Mouse (Mus musculus) hindbrain, embryonic 14.5 days (tissue): ENCODE data around the gene Rps17. TPM values are rescaled to one million over a fixed set of nuclear protein-coding genes. Genes with fewer than 3 reads are reported as not detected.

Experiments
- ATAC-seq: fragments of 200-750 bp; cut with Nextera tagmentation; 2 replicates; pipeline ENCODE4 v1.8.0; 2017; ENCODE audit warnings: moderate number of reproducible peaks, mild to moderate bottlenecking, moderate TSS enrichment, moderate library complexity; ENCODE audit not compliant: low FRiP score
- DNase-seq: peaks from one replicate; pipeline ENCODE4 v3.0.0-alpha.2; 2015; ENCODE audit warnings: low spot score
- H3K27ac ChIP-seq: fragments of 300-500 bp; sonication (generic); 2 replicates; pipeline ENCODE4 v1.5.1; 2014; ENCODE audit warnings: mild to moderate bottlenecking, moderate library complexity
- H3K27me3 ChIP-seq: fragments of 300-500 bp; sonication (generic); 2 replicates; pipeline ENCODE4 v1.6.1; 2014; ENCODE audit warnings: mild to moderate bottlenecking, low read length, mixed read lengths; ENCODE audit not compliant: control insufficient read depth, insufficient read depth
- H3K36me3 ChIP-seq: fragments of 300-500 bp; sonication (generic); replicated peaks from 2 replicates; pipeline ENCODE4 v1.6.1; 2014; ENCODE audit not compliant: control insufficient read depth, insufficient read depth
- H3K4me1 ChIP-seq: fragments of 300-500 bp; sonication (generic); replicated peaks from 2 replicates; pipeline ENCODE4 v1.6.1; 2014; ENCODE audit warnings: antibody characterized with exemption, low read length, mixed read lengths; ENCODE audit not compliant: control insufficient read depth, insufficient read depth
- H3K4me2 ChIP-seq: fragments of 300-500 bp; sonication (generic); replicated peaks from 2 replicates; pipeline ENCODE4 v1.6.1; 2014; ENCODE audit warnings: mild to moderate bottlenecking, moderate library complexity
- H3K4me3 ChIP-seq: fragments of 300-500 bp; sonication (generic); replicated peaks from 2 replicates; pipeline ENCODE4 v1.5.1; 2014; ENCODE audit warnings: mild to moderate bottlenecking, low read length
- H3K9ac ChIP-seq: fragments of 300-500 bp; sonication (generic); 2 replicates; pipeline ENCODE4 v1.6.1; 2014
- H3K9me3 ChIP-seq: fragments of 300-500 bp; sonication (generic); 2 replicates; pipeline ENCODE4 v1.6.1; 2016; ENCODE audit warnings: low read length; ENCODE audit not compliant: control insufficient read depth
- WGBS: fragments of 180-500 bp; shearing (Covaris S2); extraction: QIAGEN DNeasy Blood & Tissue Kit; methylation state at CpG from one replicate; pipeline ENCODE4 v1.1.7; 2014; 5-methylcytosine and 5-hydroxymethylcytosine counted together
- polyA plus RNA-seq: library from polyadenylated mRNA; unstranded; fragments of >200 nt; fragmentation: Nextera tagmentation; extraction: Ambion mirVana; gene quantifications from 2 replicates; pipeline ENCODE4 v1.2.1, GENCODE M21; 2014

Rps17 gene
- polyA plus RNA-seq, 1 experiment from 2014 or later = 807 TPM

GRCm38 (mm10) chr7:81337785-81338521, 7.1 kb downstream of the Rps17 start:
- H3K4me1 ChIP-seq = peaks cover 7% of the 10 kb centered on the region; the same call in 1 of the 2 replicates
- ATAC-seq (no peak), DNase-seq (no peak)
- 97% methylated on average over 21 of the region's 21 CpGs for WGBS
- no peaks in the 10 kb centered on the region for H3K27me3 ChIP-seq
- H3K27ac ChIP-seq = no peak overlapping the region
- H3K9me3 ChIP-seq = no peaks in the 10 kb centered on the region
- no peak overlapping the region for H3K9ac ChIP-seq
- H3K36me3 ChIP-seq = peaks cover 50% of the 10 kb centered on the region
- H3K4me3 ChIP-seq = no peak overlapping the region
- H3K4me2 ChIP-seq = no peak overlapping the region

- Histone ChIP-seq H3K27ac (peak overlapping the region; percentile 9; the same call in 1 of the 2 replicates), H3K9me3 (no peaks in the 10 kb centered on the region), H3K36me3 (peaks cover 43% of the 10 kb centered on the region), H3K9ac (no peak overlapping the region), H3K4me2 (no peak overlapping the region), H3K27me3 (no peaks in the 10 kb centered on the region), H3K4me3 (no peak overlapping the region), H3K4me1 (0 out of 2 replicates have a peak, but pooled peaks cover 4% of the 10 kb centered on the region)
- DNase-seq = peak; percentile 64
- ATAC-seq = no peak
- WGBS = 30% methylated on average over 8 of the region's 8 CpGs
Measured at GRCm38 (mm10) chr7:81336432-81336786, 8.6 kb downstream of the Rps17 start.

GRCm38 (mm10) chr7:81335705-81336431, 9.2 kb downstream of the Rps17 start:
- Histone ChIP-seq H3K9ac (no peak overlapping the region), H3K36me3 (peaks cover 38% of the 10 kb centered on the region), H3K27ac (peak overlapping the region; percentile 9), H3K4me1 (0 out of 2 replicates have a peak, but pooled peaks cover 4% of the 10 kb centered on the region), H3K27me3 (no peaks in the 10 kb centered on the region), H3K4me2 (no peak overlapping the region), H3K9me3 (no peaks in the 10 kb centered on the region), H3K4me3 (no peak overlapping the region)
- ATAC-seq (no peak), DNase-seq (no peak)
- WGBS = 31% methylated on average over 18 of the region's 18 CpGs

GRCm38 (mm10) chr7:81331851-81332250, 13.2 kb downstream of the Rps17 start:
- no peak overlapping the region for H3K9ac ChIP-seq
- no peaks in the 10 kb centered on the region for H3K27me3 ChIP-seq
- no peaks in the 10 kb centered on the region for H3K9me3 ChIP-seq
- H3K4me3 ChIP-seq = no peak overlapping the region
- DNase-seq (no peak), ATAC-seq (no peak)
- 83% methylated on average over 7 of the region's 7 CpGs for WGBS
- H3K36me3 ChIP-seq = peaks cover 16% of the 10 kb centered on the region
- H3K27ac ChIP-seq = no peak overlapping the region
- 0 out of 2 replicates have a peak, but pooled peaks cover 4% of the 10 kb centered on the region for H3K4me1 ChIP-seq
- no peak overlapping the region for H3K4me2 ChIP-seq

- ATAC-seq = no peak
- no peak overlapping the region for H3K4me2 ChIP-seq
- H3K27ac ChIP-seq = no peak overlapping the region
Measured at GRCm38 (mm10) chr7:81330767-81331166, 14.3 kb downstream of the Rps17 start.

GRCm38 (mm10) chr7:81327661-81328060, 17.4 kb downstream of the Rps17 start:
- 78% methylated on average over 10 of the region's 10 CpGs for WGBS
- no peak for DNase-seq

More at GRCm38 (mm10) chr7:81330767-81331166, 14.3 kb downstream of the Rps17 start:
- Histone ChIP-seq H3K4me3 (no peak overlapping the region), H3K4me1 (no peaks in the 10 kb centered on the region), H3K9ac (no peak overlapping the region), H3K27me3 (no peaks in the 10 kb centered on the region), H3K9me3 (no peaks in the 10 kb centered on the region), H3K36me3 (peaks cover 16% of the 10 kb centered on the region)
- no peak for DNase-seq
- WGBS = 8% methylated on average over 3 of the region's 3 CpGs

GRCm38 (mm10) chr7:81326859-81327258, 18.2 kb downstream of the Rps17 start:
- 81% methylated on average over 6 of the region's 6 CpGs for WGBS
- no peak overlapping the region for H3K9ac ChIP-seq
- no peak overlapping the region for H3K4me2 ChIP-seq
- H3K9me3 ChIP-seq = no peaks in the 10 kb centered on the region
- DNase-seq = no peak
- peaks cover 5% of the 10 kb centered on the region; the same call in 1 of the 2 replicates for H3K36me3 ChIP-seq
- H3K4me3 ChIP-seq = no peak overlapping the region
- ATAC-seq = no peak
- H3K27me3 ChIP-seq = no peaks in the 10 kb centered on the region
- no peak overlapping the region for H3K27ac ChIP-seq
- no peaks in the 10 kb centered on the region for H3K4me1 ChIP-seq

More at GRCm38 (mm10) chr7:81327661-81328060, 17.4 kb downstream of the Rps17 start:
- no peak overlapping the region for H3K4me2 ChIP-seq
- no peak overlapping the region for H3K27ac ChIP-seq
- no peak for ATAC-seq
- H3K4me1 ChIP-seq = no peaks in the 10 kb centered on the region
- H3K9ac ChIP-seq = no peak overlapping the region
- no peaks in the 10 kb centered on the region for H3K27me3 ChIP-seq
- peaks cover 11% of the 10 kb centered on the region for H3K36me3 ChIP-seq
- no peak overlapping the region for H3K4me3 ChIP-seq
- no peaks in the 10 kb centered on the region for H3K9me3 ChIP-seq

- H3K9me3 ChIP-seq = no peaks in the 10 kb centered on the region
- no peaks in the 10 kb centered on the region for H3K4me1 ChIP-seq
- H3K9ac ChIP-seq = no peak overlapping the region
- H3K4me3 ChIP-seq = no peak overlapping the region
- DNase-seq (no peak), ATAC-seq (no peak)
- no peaks in the 10 kb centered on the region for H3K27me3 ChIP-seq
- H3K4me2 ChIP-seq = no peak overlapping the region
- H3K27ac ChIP-seq = no peak overlapping the region
- 87% methylated on average over 12 of the region's 12 CpGs for WGBS
- peaks cover 5% of the 10 kb centered on the region; the same call in 1 of the 2 replicates for H3K36me3 ChIP-seq
Measured at GRCm38 (mm10) chr7:81326043-81326442, 19.0 kb downstream of the Rps17 start.

GRCm38 (mm10) chr7:81321776-81322175, 23.3 kb downstream of the Rps17 start:
- no peaks in the 10 kb centered on the region for H3K9me3 ChIP-seq
- ATAC-seq = no peak
- H3K36me3 ChIP-seq = no peaks in the 10 kb centered on the region
- H3K27me3 ChIP-seq = no peaks in the 10 kb centered on the region
- 82% methylated on average over 5 of the region's 5 CpGs for WGBS
- no peak overlapping the region for H3K4me2 ChIP-seq
- H3K27ac ChIP-seq = no peak overlapping the region
- no peak overlapping the region for H3K4me3 ChIP-seq
- no peak overlapping the region for H3K9ac ChIP-seq
- no peaks in the 10 kb centered on the region for H3K4me1 ChIP-seq
- DNase-seq = no peak
